Mouse (Mus musculus) testis, adult 2 months (tissue): ENCODE measurements around the gene Cfap100.

ENCODE experiments used
- CTCF ChIP-seq: fragments of 200-500 bp; IDR thresholded peaks from 2 replicates; pipeline ENCODE4 v1.5.1; 2012; ENCODE audit warnings: low read depth, mild to moderate bottlenecking, inconsistent platforms, low read length, moderate library complexity; ENCODE audit not compliant: control insufficient read depth, insufficient read depth, insufficient replicate concordance
- POLR2A ChIP-seq: fragments of 200-500 bp; IDR thresholded peaks from 2 replicates; pipeline ENCODE4 v1.6.1; 2012; ENCODE audit warnings: low read depth, mild to moderate bottlenecking, inconsistent platforms, low read length, moderate library complexity; ENCODE audit not compliant: control insufficient read depth

GRCm38 (mm10) chr6:90374647-90375046 lies 54.0 kb downstream of the Cfap100 start:
- no peak for TF ChIP-seq CTCF
- TF ChIP-seq POLR2A = no peak
